Mouse (Mus musculus) C2C12 (cell line): ENCODE measurements around the gene Aff1.

Source experiments
- CEBPB ChIP-seq: IDR thresholded peaks from one replicate; pipeline ENCODE4 v1.6.1; 2011; ENCODE audit warnings: low read depth, mild to moderate bottlenecking, control low read depth, moderate library complexity
- CTCF ChIP-seq: IDR thresholded peaks from one replicate; pipeline ENCODE4 v1.5.1; 2011; ENCODE audit not compliant: control insufficient read depth, insufficient read depth, insufficient read length
- FOSL1 ChIP-seq: IDR thresholded peaks from one replicate; pipeline ENCODE4 v1.8.0; 2011; ENCODE audit warnings: mild to moderate bottlenecking, low read length; ENCODE audit not compliant: poor library complexity, insufficient read depth, severe bottlenecking
- MYOG ChIP-seq: IDR thresholded peaks from one replicate; pipeline ENCODE4 v1.6.1; 2011; ENCODE audit not compliant: control insufficient read depth, insufficient read length; ENCODE audit errors: extremely low read depth
- USF1 ChIP-seq: IDR thresholded peaks from one replicate; pipeline ENCODE4 v1.6.1; 2011; ENCODE audit warnings: low read depth, mild to moderate bottlenecking, control low read depth, moderate library complexity

DNA sequence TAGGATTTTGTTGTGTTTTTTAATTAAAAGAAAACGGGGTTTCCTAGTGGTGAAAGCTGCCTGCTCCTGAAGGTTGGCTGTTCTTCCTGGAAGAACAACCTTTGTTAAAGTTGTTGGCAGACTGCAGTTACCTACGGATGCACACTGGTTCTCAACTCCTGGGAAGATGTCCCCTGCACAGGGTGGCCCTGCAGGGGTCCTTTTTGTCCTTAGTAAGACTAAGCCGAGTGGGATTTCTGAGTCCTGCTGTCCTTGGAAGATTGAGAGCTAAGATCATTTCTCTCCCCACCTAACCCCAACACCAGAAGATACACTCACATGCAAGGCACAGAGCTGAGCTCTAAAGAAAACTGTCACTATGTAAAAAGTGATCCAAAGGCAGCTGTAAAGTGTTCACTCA lies 32.6 kb downstream of the Aff1 start:
- TF ChIP-seq CTCF (no peak), CEBPB (no peak), USF1 (no peak), MYOG (no peak), FOSL1 (no peak)
